Mouse (Mus musculus): ENCODE measurements around the gene Sult1a1. TPM values are rescaled to one million over a fixed set of nuclear protein-coding genes. Genes with fewer than 3 reads are reported as not detected.

The Sult1a1 gene
- total RNA-seq (2023) = 1.1 TPM in 1 of 2 replicates, not detected in the other

DNA sequence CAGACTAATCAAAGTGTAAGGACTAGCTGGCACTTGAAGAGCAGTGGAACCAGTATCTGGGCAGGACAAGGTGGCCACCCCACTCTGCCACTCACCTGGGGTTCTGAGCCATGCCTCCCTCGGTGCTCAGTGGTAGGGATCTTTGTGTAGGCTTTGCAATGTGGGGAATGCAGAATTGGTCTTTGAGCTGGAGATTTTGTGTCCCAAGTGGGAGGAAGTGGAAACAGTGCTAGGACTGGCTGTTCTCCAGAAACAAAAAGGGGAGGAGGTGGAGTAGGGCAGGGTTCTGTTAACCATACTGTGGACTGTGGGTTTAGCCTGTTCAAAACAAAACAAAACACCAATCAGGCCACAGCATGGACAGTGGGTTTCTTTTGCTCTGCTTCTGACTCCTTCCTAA, at the start of gene Sult1a1:
TSS of gene Sult1a1 (minus strand) at position 226 of the 400 bp plus-strand sequence.

GRCm38 (mm10) chr7:126707442-126708174, 31.4 kb upstream of the Sult1a1 start, which contains the start of gene Coro1a:
TSS of gene Coro1a (minus strand) at chr7:126707787.

DNA sequence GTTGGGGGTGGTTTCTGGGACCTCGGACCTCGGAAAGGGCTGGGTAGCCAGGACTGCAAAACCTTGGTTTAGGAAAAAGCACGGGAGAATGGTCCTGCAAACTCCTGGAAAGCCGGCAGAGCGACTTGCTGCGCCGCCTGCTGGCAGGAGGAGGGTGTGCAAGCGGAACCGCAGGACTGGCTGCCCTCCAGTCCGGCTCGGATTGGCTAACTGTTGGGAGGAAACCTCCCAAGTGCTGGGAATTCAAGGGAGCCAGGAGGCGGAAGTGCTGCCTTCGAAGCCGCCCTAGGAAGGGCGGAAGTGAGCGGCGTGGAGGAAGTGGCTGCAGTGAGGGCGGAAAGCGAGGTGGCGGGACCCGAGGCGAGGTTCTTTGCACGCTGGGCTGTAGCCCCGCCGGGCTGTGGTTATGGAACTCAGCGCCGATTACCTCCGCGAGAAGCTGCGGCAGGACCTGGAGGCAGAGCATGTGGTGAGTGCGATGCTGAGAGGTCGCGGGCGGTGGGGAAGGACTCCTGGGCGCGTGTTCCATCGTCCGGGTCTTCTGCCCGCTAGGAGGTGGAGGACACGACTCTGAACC, 19.5 kb upstream of the Sult1a1 start, which contains the start of gene Slx1b:
TSS of gene Slx1b (minus strand) at position 154 of the 577 bp plus-strand sequence.

DNA sequence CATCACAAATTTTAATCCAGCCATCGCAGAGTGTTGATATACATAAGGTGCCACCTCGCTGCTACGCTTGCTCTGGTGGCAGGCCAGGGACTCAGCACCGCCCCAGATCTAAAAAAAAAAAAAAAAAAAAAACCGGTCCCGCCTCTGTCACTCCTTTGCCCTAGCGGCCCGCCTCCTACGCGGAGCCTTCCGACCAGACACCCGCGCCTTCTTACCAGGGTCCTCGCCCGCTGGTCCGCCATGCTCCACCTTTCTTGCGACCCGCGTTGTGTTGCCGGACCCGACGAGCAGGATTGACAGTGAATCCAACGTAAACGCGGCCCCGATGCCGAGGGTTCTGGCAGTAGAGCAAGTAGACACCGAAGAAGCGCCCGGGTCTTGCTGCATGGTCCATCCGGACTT, 19.0 kb upstream of the Sult1a1 start, which contains the start of gene Bola2:
TSS of gene Bola2 (plus strand) at position 192 of the 402 bp plus-strand sequence.

GRCm38 (mm10) chr7:126649231-126650051, 26.8 kb downstream of the Sult1a1 start, which contains the start of gene Sgf29:
TSS of gene Sgf29 (plus strand) at chr7:126649309.

DNA sequence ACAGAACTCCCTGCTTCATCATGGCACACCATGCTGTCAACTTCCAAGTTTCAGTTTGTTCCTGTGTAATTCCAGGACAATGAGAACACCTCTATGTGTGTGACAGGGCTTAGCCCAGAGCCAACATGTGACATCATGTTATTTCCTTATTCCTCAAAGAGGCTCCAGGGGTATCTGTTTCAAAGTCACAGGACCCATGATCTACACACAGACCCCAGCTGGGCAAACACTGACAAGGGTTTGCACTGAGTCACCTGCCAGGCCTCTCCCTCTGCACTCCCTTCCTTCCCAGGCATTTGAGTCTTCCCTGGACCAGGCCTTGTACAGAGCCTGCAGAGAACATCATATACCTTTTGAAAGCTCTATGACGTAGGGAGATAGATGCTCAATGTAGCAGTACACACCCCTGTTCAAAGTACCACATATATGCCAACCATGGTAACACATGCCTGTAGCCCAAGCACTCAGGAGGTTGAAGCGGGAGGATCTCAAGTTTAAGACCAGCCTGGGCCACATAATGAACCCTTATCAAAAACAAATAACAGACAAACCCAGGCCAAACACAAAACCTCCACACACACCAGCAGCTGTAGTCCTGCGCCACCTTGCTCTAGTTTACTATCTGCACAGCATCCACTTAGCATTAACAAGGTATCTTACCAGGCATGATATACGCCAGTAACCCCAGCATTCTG, 45.3 kb downstream of the Sult1a1 start, which contains the start of gene Nupr1:
TSS of gene Nupr1 (minus strand) at position 38 of the 695 bp plus-strand sequence.

Other genes with a start within 250 kb of the Sult1a1 start
- gene Rabep2, start 247.7 kb downstream of the Sult1a1 start, total RNA-seq (2023) = 12.6 and 13.9 TPM in 2 replicates
- 0.44 and 1.2 TPM in 2 replicates for gene Atp2a1, start 213.3 kb downstream of the Sult1a1 start, total RNA-seq (2023)
- 43.1 and 54.3 TPM in 2 replicates for gene Sh2b1, start 201.0 kb downstream of the Sult1a1 start, total RNA-seq (2023)
- gene Tufm, start 189.1 kb downstream of the Sult1a1 start, total RNA-seq (2023) = 28.4 and 33.9 TPM in 2 replicates
- 126 and 137 TPM in 2 replicates for gene Atxn2l, start 173.0 kb downstream of the Sult1a1 start, total RNA-seq (2023)
- gene Eif3c, start 110.0 kb downstream of the Sult1a1 start, total RNA-seq (2023) = 70.7 and 76.0 TPM in 2 replicates
- gene Apobr, start 91.5 kb downstream of the Sult1a1 start, total RNA-seq (2023) = 179 and 277 TPM in 2 replicates
- gene Cln3, start 90.6 kb downstream of the Sult1a1 start, total RNA-seq (2023) = 387 and 438 TPM in 2 replicates
- 1.7 and 4.0 TPM in 2 replicates for gene Il27, start 81.5 kb downstream of the Sult1a1 start, total RNA-seq (2023)
- 7.5 and 8.5 TPM in 2 replicates for gene Nupr1, start 45.6 kb downstream of the Sult1a1 start, total RNA-seq (2023)
- 11.2 and 16.0 TPM in 2 replicates for gene Sgf29, start 27.1 kb downstream of the Sult1a1 start, total RNA-seq (2023)
- gene Bola2, start 19.0 kb upstream of the Sult1a1 start, total RNA-seq (2023) = 41.8 and 49.9 TPM in 2 replicates
- gene Slx1b, start 19.4 kb upstream of the Sult1a1 start, total RNA-seq (2023) = 5.1 and 6.8 TPM in 2 replicates
- 1,908 and 2,111 TPM in 2 replicates for gene Coro1a, start 31.4 kb upstream of the Sult1a1 start, total RNA-seq (2023)
- 255 and 261 TPM in 2 replicates for gene Mapk3, start 83.2 kb upstream of the Sult1a1 start, total RNA-seq (2023)
- 17.6 and 21.9 TPM in 2 replicates for gene Gdpd3, start 89.9 kb upstream of the Sult1a1 start, total RNA-seq (2023)
- gene Ypel3, start 100.5 kb upstream of the Sult1a1 start, total RNA-seq (2023) = 278 and 300 TPM in 2 replicates
- gene Tbx6, start 105.1 kb upstream of the Sult1a1 start, total RNA-seq (2023) = 4.3 and 4.4 TPM in 2 replicates
- gene Ppp4c, start 116.1 kb upstream of the Sult1a1 start, total RNA-seq (2023) = 231 and 266 TPM in 2 replicates
- gene Fam57b, start 121.2 kb upstream of the Sult1a1 start, total RNA-seq (2023) = not detected in 2 replicates
- not detected in 2 replicates for gene 4930451I11Rik, start 155.2 kb upstream of the Sult1a1 start, total RNA-seq (2023)
- not detected in 2 replicates for gene Doc2a, start 171.0 kb upstream of the Sult1a1 start, total RNA-seq (2023)
- 37.5 and 38.0 TPM in 2 replicates for gene Hirip3, start 185.5 kb upstream of the Sult1a1 start, total RNA-seq (2023)
- gene Ino80e, start 185.9 kb upstream of the Sult1a1 start, total RNA-seq (2023) = 41.4 and 42.2 TPM in 2 replicates
- 50.7 and 59.9 TPM in 2 replicates for gene Taok2, start 208.3 kb upstream of the Sult1a1 start, total RNA-seq (2023)
- 38.9 and 40.1 TPM in 2 replicates for gene Tmem219, start 246.5 kb upstream of the Sult1a1 start, total RNA-seq (2023)

All from neutrophil, adult 65 days (primary cell).